Comparison of ENCODE assay signal across 28 mouse cellular contexts in the genomic region with DNA sequence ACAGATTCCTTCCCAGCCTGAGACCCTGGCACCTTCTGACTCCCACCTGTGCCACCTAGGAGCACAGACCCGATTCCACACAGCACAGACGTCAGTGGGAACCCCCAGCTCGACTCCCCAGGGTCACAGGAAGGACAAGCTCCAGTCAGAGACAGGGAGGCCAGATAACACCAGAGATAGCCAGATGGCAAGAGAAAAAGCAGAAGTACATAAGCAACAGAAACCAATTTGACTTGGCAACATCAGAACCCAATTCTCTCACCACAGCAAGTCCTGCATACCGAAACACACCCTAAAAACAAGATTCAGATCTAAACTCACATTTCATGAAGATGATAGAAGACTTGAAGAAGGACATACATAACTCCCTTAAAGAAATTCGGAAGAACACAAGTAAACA. TPM values are rescaled to one million over a fixed set of nuclear protein-coding genes. Genes with fewer than 3 reads are reported as not detected.
DNase-seq lines count a peak whose midpoint lies in the region; ATAC-seq and TF ChIP-seq lines count a peak whose summit lies in the region.
"Had no signal": no experiment of that assay in that cellular context is flagged by ENCODE, and none has a peak within 500 bp of the region (broad histone marks: within the 10 kb centered on the region; RNA-seq: fewer than 3 reads in every experiment).

No protein-coding gene starts in this region.

- no peak for TF ChIP-seq RAD21 in MEL (IDR thresholded peaks at IDR 0.05; ENCODE audit: low read depth, low read length)

- TF ChIP-seq CTCF in MEL (IDR thresholded peaks at IDR 0.05 in 2 of 3, conservative IDR thresholded peaks at IDR 0.05 in 1 of 3; ENCODE audit: control insufficient read depth in 1 of 3, insufficient read depth in 1 of 3, low read depth in 2 of 3, low read length in 3 of 3, poor library complexity in 1 of 3, severe bottlenecking in 1 of 3) = no peak

- no peaks in the 10 kb centered on the region for H3K27me3 ChIP-seq in MEL (ENCODE audit: control insufficient read depth in 1 of 2, insufficient read depth in 2 of 2, low read length in 2 of 2)
- no peaks in the 10 kb centered on the region for H3K27me3 ChIP-seq in midbrain, embryonic 14.5 days (ENCODE audit: control insufficient read depth, insufficient read depth, low read length)
- H3K27me3 ChIP-seq: embryonic facial prominence, embryonic 13.5 days; embryonic facial prominence, embryonic 15.5 days; forebrain, embryonic 12.5 days; forebrain, embryonic 15.5 days had no signal

- H3K79me2 ChIP-seq in MEL (ENCODE audit: control insufficient read depth, insufficient read depth, low read length, poor library complexity) = no peaks in the 10 kb centered on the region

- no peak overlapping the region for H3K9ac ChIP-seq in MEL (ENCODE audit: control insufficient read depth, low read depth, low read length, poor library complexity, severe bottlenecking)
- H3K9ac ChIP-seq in midbrain, embryonic 14.5 days (replicated peaks; ENCODE audit: low read length) = no peak overlapping the region
- H3K9ac ChIP-seq: embryonic facial prominence, embryonic 13.5 days; embryonic facial prominence, embryonic 15.5 days; forebrain, embryonic 12.5 days; forebrain, embryonic 15.5 days; forebrain, postnatal 0 days had no signal

- H3K27ac ChIP-seq in MEL (ENCODE audit: control insufficient read depth, low read depth, low read length) = no peak overlapping the region
- H3K27ac ChIP-seq in midbrain, embryonic 14.5 days (replicated peaks; ENCODE audit: low read depth, low read length) = no peak overlapping the region
- H3K27ac ChIP-seq: embryonic facial prominence, embryonic 13.5 days; embryonic facial prominence, embryonic 15.5 days; forebrain, embryonic 10.5 days; forebrain, embryonic 12.5 days; forebrain, embryonic 15.5 days had no signal

- 78% methylated on average over 5 of the region's 5 CpGs for WGBS in midbrain, embryonic 14.5 days

- H3K4me2 ChIP-seq in midbrain, embryonic 14.5 days (ENCODE audit: low read length) = no peak overlapping the region
- H3K4me2 ChIP-seq: embryonic facial prominence, embryonic 13.5 days; embryonic facial prominence, embryonic 15.5 days; forebrain, embryonic 12.5 days; forebrain, embryonic 15.5 days had no signal

- peak; percentile 78 to 83 for TF ChIP-seq EP300 in MEL (IDR thresholded peaks at IDR 0.05; ENCODE audit: low read depth in 1 of 2, low read length in 2 of 2)

- H3K4me3 ChIP-seq in MEL (ENCODE audit: control insufficient read depth in 1 of 2, insufficient read depth in 1 of 2, low read depth in 2 of 2, low read length in 2 of 2) = no peak overlapping the region
- H3K4me3 ChIP-seq in midbrain, embryonic 14.5 days (replicated peaks; ENCODE audit: low read depth, low read length) = no peak overlapping the region
- H3K4me3 ChIP-seq: embryonic facial prominence, embryonic 13.5 days; embryonic facial prominence, embryonic 15.5 days; erythroblast, embryonic 14.5 days; forebrain, embryonic 10.5 days; forebrain, embryonic 12.5 days; forebrain, embryonic 15.5 days had no signal

- TF ChIP-seq POLR2A in MEL (IDR thresholded peaks at IDR 0.05; ENCODE audit: control insufficient read depth in 1 of 2, insufficient read depth in 1 of 2, low read depth in 1 of 2, low read length in 2 of 2, poor library complexity in 1 of 2) = no peak

- ATAC-seq in granulocyte monocyte progenitor cell, adult 5-6 weeks (replicated peaks; ENCODE audit: poor library complexity, severe bottlenecking) = 0 out of 2 replicates have a peak, but pooled peaks have one; percentile 3
- ATAC-seq in midbrain, embryonic 14.5 days (ENCODE audit: low FRiP score, low TSS enrichment) = no peak
- ATAC-seq: CD4-positive, CD25-positive, alpha-beta regulatory T cell, adult 4 months; forebrain, embryonic 15.5 days; forebrain, postnatal 0 days had no signal

- H3K36me3 ChIP-seq in MEL (ENCODE audit: control insufficient read depth in 1 of 2, insufficient read depth in 2 of 2, low read length in 2 of 2) = peaks cover 0 to 6% of the 10 kb centered on the region in 2 experiments; a peak in 2 of 4 replicates
- no peaks in the 10 kb centered on the region for H3K36me3 ChIP-seq in midbrain, embryonic 14.5 days (ENCODE audit: control insufficient read depth, insufficient read depth, low read length)
- H3K36me3 ChIP-seq: embryonic facial prominence, embryonic 13.5 days; embryonic facial prominence, embryonic 15.5 days; forebrain, embryonic 10.5 days; forebrain, embryonic 12.5 days; forebrain, embryonic 15.5 days had no signal

- DNase-seq in 416B (ENCODE audit: low read depth) (peak; percentile 67), A20 (ENCODE audit: low read depth, low spot score) (peak; percentile 20), MEL (ENCODE audit: low read depth, low spot score) (peak; percentile 60), liver (no peak)
- no peak for DNase-seq in left cerebral cortex, adult 18-20 months (ENCODE audit: low spot score in 2 of 2)
- DNase-seq in cerebellum, adult 8-10 months = no peak
- DNase-seq in midbrain, embryonic 14.5 days = no peak
- DNase-seq: adrenal gland, adult 2 months; adrenal gland, postnatal 10 days; adrenal gland, postnatal 25 days; cerebellum, adult 11-12 months; cerebellum, adult 2 months; cerebellum, adult 9-11 months; cerebellum, postnatal 14 days; cerebellum, postnatal 36 days; embryo, embryonic 11 days; forebrain, postnatal 0 days had no signal

- H3K4me1 ChIP-seq in MEL (ENCODE audit: control insufficient read depth in 1 of 2, insufficient read depth in 2 of 2, low read length in 2 of 2) = peaks cover 4 to 5% of the 10 kb centered on the region in 2 experiments
- H3K4me1 ChIP-seq in midbrain, embryonic 14.5 days (ENCODE audit: control insufficient read depth, insufficient read depth, low read length) = no peaks in the 10 kb centered on the region
- H3K4me1 ChIP-seq: embryonic facial prominence, embryonic 13.5 days; embryonic facial prominence, embryonic 15.5 days; forebrain, embryonic 10.5 days; forebrain, embryonic 12.5 days; forebrain, embryonic 15.5 days had no signal

- H3K9me3 ChIP-seq in MEL (replicated peaks; ENCODE audit: insufficient read depth, low read length) = no peaks in the 10 kb centered on the region
- H3K9me3 ChIP-seq in midbrain, embryonic 14.5 days (ENCODE audit: control insufficient read depth, low read length) = no peaks in the 10 kb centered on the region
- H3K9me3 ChIP-seq: embryonic facial prominence, embryonic 13.5 days; embryonic facial prominence, embryonic 15.5 days; forebrain, embryonic 10.5 days; forebrain, embryonic 12.5 days; forebrain, embryonic 15.5 days had no signal

TF ChIP-seq in MEL, 35 proteins besides CTCF, POLR2A, EP300 and RAD21 (continues in another document):
- TF ChIP-seq TCF12 (IDR thresholded peaks at IDR 0.05; ENCODE audit: low read depth, low read length) = peak; percentile 81
- TF ChIP-seq E2F4 (IDR thresholded peaks at IDR 0.05; ENCODE audit: borderline replicate concordance, low read depth, low read length) = no peak
- TF ChIP-seq TAL1 (IDR thresholded peaks at IDR 0.05; ENCODE audit: low read length) = peak; percentile 37; the same call in 1 of the 2 replicates
- TF ChIP-seq POLR2AphosphoS5 (IDR thresholded peaks at IDR 0.05; ENCODE audit: borderline replicate concordance, low read depth, low read length) = no peak
- TF ChIP-seq RCOR1 (IDR thresholded peaks at IDR 0.05; ENCODE audit: low read depth, low read length) = peak; percentile 69; the same call in 1 of the 2 replicates
- no peak for TF ChIP-seq JUND (IDR thresholded peaks at IDR 0.05; ENCODE audit: low read depth, low read length)
- no peak for TF ChIP-seq BHLHE40 (IDR thresholded peaks at IDR 0.05; ENCODE audit: borderline replicate concordance, low read depth, low read length)

RNA-seq across cellular contexts. Expression of a gene that starts 1.6 kb away (rescaled TPM):
- not detected in 2 replicates for total RNA-seq in MEL (2012; rRNA removed)
- not detected for polyA plus RNA-seq in MEL (2012; ENCODE audit: insufficient read depth in 1 of 2, insufficient read length in 2 of 2, low read depth in 1 of 2, low replicate concordance in 2 of 2, missing spikeins in 1 of 2)
- total RNA-seq in granulocyte monocyte progenitor cell, adult 5-6 weeks (2014; fragmentation: Nextera tagmentation) = not detected in 2 replicates
- not detected in 2 replicates for total RNA-seq in granulocyte monocyte progenitor cell, adult 5-6 weeks (2017)
- not detected for total RNA-seq in left cerebral cortex, adult 18-20 months (2021)
- not detected in 2 replicates for polyA plus RNA-seq in midbrain, embryonic 14.5 days (2014; fragmentation: Nextera tagmentation; extraction: Ambion mirVana)
- total RNA-seq: adrenal gland, adult 2 months; adrenal gland, postnatal 10 days; adrenal gland, postnatal 25 days; common myeloid progenitor, adult 5-6 weeks; ES-E14; forebrain, postnatal 0 days had no signal
- polyA plus RNA-seq: adrenal gland, adult 2 months; CD4-positive, CD25-positive, alpha-beta regulatory T cell, adult 4 months; cerebellum, adult 2 months; embryonic facial prominence, embryonic 11.5 days; embryonic facial prominence, embryonic 13.5 days; embryonic facial prominence, embryonic 15.5 days; erythroblast, embryonic 14.5 days; forebrain, embryonic 10.5 days; forebrain, embryonic 12.5 days; forebrain, embryonic 15.5 days; forebrain, postnatal 0 days had no signal

RNA-seq across cellular contexts. Expression of a gene that starts 9.4 kb away (rescaled TPM):
- total RNA-seq in MEL (2012; rRNA removed) = not detected in 2 replicates
- not detected for polyA plus RNA-seq in MEL (2012; ENCODE audit: insufficient read depth in 1 of 2, insufficient read length in 2 of 2, low read depth in 1 of 2, low replicate concordance in 2 of 2, missing spikeins in 1 of 2)
- not detected in 2 replicates for total RNA-seq in granulocyte monocyte progenitor cell, adult 5-6 weeks (2014; fragmentation: Nextera tagmentation)
- not detected in 2 replicates for total RNA-seq in granulocyte monocyte progenitor cell, adult 5-6 weeks (2017)
- total RNA-seq in left cerebral cortex, adult 18-20 months (2021) = not detected
- polyA plus RNA-seq in midbrain, embryonic 14.5 days (2014; fragmentation: Nextera tagmentation; extraction: Ambion mirVana) = not detected in 2 replicates
- total RNA-seq: adrenal gland, adult 2 months; adrenal gland, postnatal 10 days; adrenal gland, postnatal 25 days; common myeloid progenitor, adult 5-6 weeks; ES-E14; forebrain, postnatal 0 days had no signal
- polyA plus RNA-seq: adrenal gland, adult 2 months; cerebellum, adult 2 months; embryonic facial prominence, embryonic 11.5 days; embryonic facial prominence, embryonic 13.5 days; erythroblast, embryonic 14.5 days; forebrain, embryonic 10.5 days; forebrain, embryonic 12.5 days; forebrain, embryonic 15.5 days; forebrain, postnatal 0 days had no signal

RNA-seq across cellular contexts. Expression of a gene that starts 22.8 kb away (rescaled TPM):
- not detected in 2 replicates for total RNA-seq in MEL (2012; rRNA removed)
- not detected for polyA plus RNA-seq in MEL (2012; ENCODE audit: insufficient read depth in 1 of 2, insufficient read length in 2 of 2, low read depth in 1 of 2, low replicate concordance in 2 of 2, missing spikeins in 1 of 2)
- total RNA-seq in granulocyte monocyte progenitor cell, adult 5-6 weeks (2014; fragmentation: Nextera tagmentation) = not detected in 2 replicates
- total RNA-seq in granulocyte monocyte progenitor cell, adult 5-6 weeks (2017) = not detected in 2 replicates
- total RNA-seq in left cerebral cortex, adult 18-20 months (2021) = not detected
- not detected in 2 replicates for polyA plus RNA-seq in midbrain, embryonic 14.5 days (2014; fragmentation: Nextera tagmentation; extraction: Ambion mirVana)
- total RNA-seq: adrenal gland, adult 2 months; adrenal gland, postnatal 10 days; adrenal gland, postnatal 25 days; common myeloid progenitor, adult 5-6 weeks; ES-E14; forebrain, postnatal 0 days had no signal
- polyA plus RNA-seq: adrenal gland, adult 2 months; CD4-positive, CD25-positive, alpha-beta regulatory T cell, adult 4 months; cerebellum, adult 2 months; embryonic facial prominence, embryonic 11.5 days; embryonic facial prominence, embryonic 13.5 days; embryonic facial prominence, embryonic 15.5 days; erythroblast, embryonic 14.5 days; forebrain, embryonic 10.5 days; forebrain, embryonic 12.5 days; forebrain, embryonic 15.5 days; forebrain, postnatal 0 days had no signal

RNA-seq across cellular contexts. Expression of a gene that starts 29.6 kb away (rescaled TPM):
- total RNA-seq in MEL (2012; rRNA removed) = not detected in 2 replicates
- not detected for polyA plus RNA-seq in MEL (2012; ENCODE audit: insufficient read depth in 1 of 2, insufficient read length in 2 of 2, low read depth in 1 of 2, low replicate concordance in 2 of 2, missing spikeins in 1 of 2)
- total RNA-seq in granulocyte monocyte progenitor cell, adult 5-6 weeks (2014; fragmentation: Nextera tagmentation) = not detected in 2 replicates
- not detected in 2 replicates for total RNA-seq in granulocyte monocyte progenitor cell, adult 5-6 weeks (2017)
- not detected for total RNA-seq in left cerebral cortex, adult 18-20 months (2021)
- polyA plus RNA-seq in midbrain, embryonic 14.5 days (2014; fragmentation: Nextera tagmentation; extraction: Ambion mirVana) = not detected in 2 replicates
- total RNA-seq: adrenal gland, adult 2 months; adrenal gland, postnatal 10 days; adrenal gland, postnatal 25 days; common myeloid progenitor, adult 5-6 weeks; ES-E14; forebrain, postnatal 0 days had no signal
- polyA plus RNA-seq: adrenal gland, adult 2 months; CD4-positive, CD25-positive, alpha-beta regulatory T cell, adult 4 months; cerebellum, adult 2 months; embryonic facial prominence, embryonic 11.5 days; embryonic facial prominence, embryonic 13.5 days; erythroblast, embryonic 14.5 days; forebrain, embryonic 10.5 days; forebrain, embryonic 12.5 days; forebrain, embryonic 15.5 days; forebrain, postnatal 0 days had no signal

RNA-seq across cellular contexts. Expression of a gene that starts 40.7 kb away (rescaled TPM):
- total RNA-seq in MEL (2012; rRNA removed) = not detected in 2 replicates
- not detected for polyA plus RNA-seq in MEL (2012; ENCODE audit: insufficient read depth in 1 of 2, insufficient read length in 2 of 2, low read depth in 1 of 2, low replicate concordance in 2 of 2, missing spikeins in 1 of 2)
- total RNA-seq in granulocyte monocyte progenitor cell, adult 5-6 weeks (2014; fragmentation: Nextera tagmentation) = not detected in 2 replicates
- not detected in 2 replicates for total RNA-seq in granulocyte monocyte progenitor cell, adult 5-6 weeks (2017)
- total RNA-seq in left cerebral cortex, adult 18-20 months (2021) = not detected
- not detected in 2 replicates for polyA plus RNA-seq in midbrain, embryonic 14.5 days (2014; fragmentation: Nextera tagmentation; extraction: Ambion mirVana)
- total RNA-seq: adrenal gland, adult 2 months; adrenal gland, postnatal 10 days; adrenal gland, postnatal 25 days; common myeloid progenitor, adult 5-6 weeks; ES-E14; forebrain, postnatal 0 days had no signal
- polyA plus RNA-seq: adrenal gland, adult 2 months; CD4-positive, CD25-positive, alpha-beta regulatory T cell, adult 4 months; cerebellum, adult 2 months; embryonic facial prominence, embryonic 11.5 days; embryonic facial prominence, embryonic 13.5 days; embryonic facial prominence, embryonic 15.5 days; erythroblast, embryonic 14.5 days; forebrain, embryonic 10.5 days; forebrain, embryonic 12.5 days; forebrain, embryonic 15.5 days; forebrain, postnatal 0 days had no signal

Comparison
In these comparisons a context has a peak if more than half of its experiments do, and no peak if none do; other contexts are left out.
1. DNase-seq: peak in 416B (single experiment), A20 (single experiment) and MEL (single experiment); none in left cerebral cortex, adult 18-20 months (0 of 2), cerebellum, adult 8-10 months (single experiment), midbrain, embryonic 14.5 days (single experiment) and liver (single experiment).